ENCODE assay signal across 8 mouse cellular contexts in the genomic region with DNA sequence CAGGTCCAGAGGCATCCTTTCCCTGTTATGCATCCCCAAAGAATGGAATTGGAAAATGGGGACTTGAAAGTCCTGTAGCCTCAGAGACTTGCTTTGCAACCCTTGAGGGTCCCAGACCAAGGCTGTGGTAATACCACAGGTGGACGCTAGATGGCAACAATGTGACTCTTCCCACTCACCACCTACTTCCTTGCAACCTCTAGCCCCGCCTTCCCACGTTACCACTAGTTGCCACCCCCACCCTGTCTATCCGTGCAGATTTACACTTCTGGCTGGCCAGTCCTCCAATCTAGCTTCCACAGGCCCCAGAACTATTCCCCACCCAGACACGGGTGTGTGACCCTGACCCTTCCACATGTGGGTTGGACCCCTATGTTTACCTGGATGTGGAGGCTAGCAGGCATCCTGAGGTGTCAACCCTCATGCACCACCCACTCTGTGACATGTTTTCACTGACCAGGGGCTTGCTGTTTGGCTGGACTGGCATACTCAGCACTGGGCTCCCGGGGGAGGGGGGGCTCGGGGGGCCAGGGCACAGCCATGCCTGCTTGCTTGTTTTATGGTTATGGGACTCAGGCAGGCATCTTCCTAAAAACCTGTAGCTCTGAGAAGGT. TPM values are rescaled to one million over a fixed set of nuclear protein-coding genes. Genes with fewer than 3 reads are reported as not detected.
DNase-seq lines count a peak whose midpoint lies in the region; ATAC-seq and TF ChIP-seq lines count a peak whose summit lies in the region.

No protein-coding gene starts in this region.

- H3K9ac ChIP-seq in liver, embryonic 16.5 days (ENCODE audit: low read depth, low read length): no peak overlapping the region
- H3K9ac ChIP-seq in neural tube, embryonic 12.5 days: no peak overlapping the region

- H3K36me3 ChIP-seq in heart, embryonic 10.5 days: peaks cover 43% of the 10 kb centered on the region
- H3K36me3 ChIP-seq in liver, embryonic 16.5 days (ENCODE audit: control insufficient read depth, insufficient read depth): peaks cover 14% of the 10 kb centered on the region; the same call in 1 of the 2 replicates
- peaks cover 63% of the 10 kb centered on the region for H3K36me3 ChIP-seq in neural tube, embryonic 12.5 days
- no peaks in the 10 kb centered on the region for H3K36me3 ChIP-seq in thymus, adult 2 months (ENCODE audit: control insufficient read depth, insufficient read depth, low read length)

- no peaks in the 10 kb centered on the region for H3K27me3 ChIP-seq in heart, embryonic 10.5 days (ENCODE audit: insufficient read depth, poor library complexity, severe bottlenecking)
- H3K27me3 ChIP-seq in liver, embryonic 16.5 days (ENCODE audit: control insufficient read depth, insufficient read depth, low read depth, low read length): no peaks in the 10 kb centered on the region
- H3K27me3 ChIP-seq in neural tube, embryonic 12.5 days (replicated peaks): no peaks in the 10 kb centered on the region
- no peaks in the 10 kb centered on the region for H3K27me3 ChIP-seq in thymus, adult 2 months (ENCODE audit: control insufficient read depth, insufficient read depth, low read length)

- peak overlapping the region; percentile 37; the same call in 1 of the 2 replicates for H3K4me2 ChIP-seq in liver, embryonic 16.5 days (ENCODE audit: low read depth, low read length)
- H3K4me2 ChIP-seq in neural tube, embryonic 12.5 days (replicated peaks): 0 out of 2 replicates have a peak overlapping the region, but pooled peaks have one; percentile 1

- TF ChIP-seq POLR2A in thymus, adult 2 months (IDR thresholded peaks at IDR 0.05; ENCODE audit: control insufficient read depth, extremely low read depth, insufficient read depth, low read length, poor library complexity): no peak

- peak overlapping the region; percentile 29 for H3K4me3 ChIP-seq in heart, embryonic 10.5 days
- H3K4me3 ChIP-seq in liver, embryonic 16.5 days (ENCODE audit: low read depth, low read length): no peak overlapping the region
- no peak overlapping the region for H3K4me3 ChIP-seq in neural tube, embryonic 12.5 days
- H3K4me3 ChIP-seq in thymus, adult 2 months (ENCODE audit: control insufficient read depth, insufficient read depth, low read length): no peak overlapping the region

- peak; percentile 82 for DNase-seq in CD4-positive, CD25-positive, alpha-beta regulatory T cell, adult 2 months (ENCODE audit: low read depth, low spot score)
- DNase-seq in ZHBTc4 (ENCODE audit: low read depth, low spot score): peak; percentile 92
- peak; percentile 69 for DNase-seq in embryo, embryonic 11.5 days (ENCODE audit: low read depth, low spot score)
- DNase-seq in heart, embryonic 10.5 days (ENCODE audit: low spot score): no peak
- DNase-seq in kidney, adult 9 months: peak; percentile 76
- DNase-seq in thymus, adult 2 months: peak; percentile 74

- no peaks in the 10 kb centered on the region for H3K9me3 ChIP-seq in heart, embryonic 10.5 days
- no peaks in the 10 kb centered on the region for H3K9me3 ChIP-seq in liver, embryonic 16.5 days (replicated peaks; ENCODE audit: control insufficient read depth, low read length)
- H3K9me3 ChIP-seq in neural tube, embryonic 12.5 days: 0 out of 2 replicates have a peak, but pooled peaks cover 6% of the 10 kb centered on the region

- H3K4me1 ChIP-seq in heart, embryonic 10.5 days: peaks cover 28% of the 10 kb centered on the region
- peaks cover 2% of the 10 kb centered on the region for H3K4me1 ChIP-seq in liver, embryonic 16.5 days (ENCODE audit: control insufficient read depth, low read depth, low read length)
- H3K4me1 ChIP-seq in neural tube, embryonic 12.5 days: peaks cover 3% of the 10 kb centered on the region; the same call in 1 of the 2 replicates
- peaks cover 2% of the 10 kb centered on the region; the same call in 1 of the 2 replicates for H3K4me1 ChIP-seq in thymus, adult 2 months (replicated peaks; ENCODE audit: control insufficient read depth, insufficient read depth, low read length)

- 0 out of 2 replicates have a peak overlapping the region, but pooled peaks have one; percentile 29 for H3K27ac ChIP-seq in heart, embryonic 10.5 days
- no peak overlapping the region for H3K27ac ChIP-seq in liver, embryonic 16.5 days (ENCODE audit: low read length)
- H3K27ac ChIP-seq in neural tube, embryonic 12.5 days: no peak overlapping the region
- no peak overlapping the region for H3K27ac ChIP-seq in thymus, adult 2 months (ENCODE audit: control insufficient read depth, insufficient read depth, low read length)

- WGBS in heart, embryonic 10.5 days: 15% methylated on average over 7 of the region's 7 CpGs
- WGBS in liver, embryonic 16.5 days (ENCODE audit: insufficient replicate concordance): 10% methylated on average over 7 of the region's 7 CpGs
- 14% methylated on average over 7 of the region's 7 CpGs for WGBS in neural tube, embryonic 12.5 days
- WGBS in thymus, adult 2 months: 15% methylated on average over 7 of the region's 7 CpGs

- ATAC-seq in liver, embryonic 16.5 days (ENCODE audit: low read depth): peak; percentile 45; the same call in 1 of the 2 replicates
- peak; percentile 39 for ATAC-seq in neural tube, embryonic 12.5 days (ENCODE audit: low FRiP score, low read depth)

- TF ChIP-seq CTCF in thymus, adult 2 months (IDR thresholded peaks at IDR 0.05; ENCODE audit: borderline replicate concordance, control insufficient read depth, extremely low read depth, insufficient read depth, low read length, poor library complexity): peak; percentile 73; the same call in 1 of the 2 replicates

RNA-seq across cellular contexts. Expression of gene Slc29a4, which starts 31.3 kb away (rescaled TPM):
- 2.6 and 4.6 TPM in 2 replicates for polyA plus RNA-seq in heart, embryonic 10.5 days (2016; fragmentation: Nextera tagmentation; extraction: Ambion mirVana)
- polyA plus RNA-seq in liver, embryonic 16.5 days (2015; fragmentation: Nextera tagmentation; extraction: Ambion mirVana): 0.09 and 0.21 TPM in 2 replicates
- 65.0 and 66.7 TPM in 2 replicates for polyA plus RNA-seq in neural tube, embryonic 12.5 days (2016; fragmentation: Nextera tagmentation; extraction: Ambion mirVana)
- polyA plus RNA-seq in thymus, adult 2 months (2012; rRNA removed): 1.2 and 1.5 TPM in 2 replicates

Comparison
In these comparisons a context has a peak if more than half of its experiments do, and no peak if none do; other contexts are left out.
1. RNA of gene Slc29a4, which starts 31.3 kb away (polyA plus RNA-seq): 65.0 to 66.7 TPM in neural tube, embryonic 12.5 days; 2.6 to 4.6 TPM in heart, embryonic 10.5 days, 1.2 to 1.5 TPM in thymus, adult 2 months and 0.09 to 0.21 TPM in liver, embryonic 16.5 days; every median in the first group is over 10 times any median in the second.